Mouse (Mus musculus) bone marrow macrophage, adult 2 months (primary cell): Measurements from ENCODE around the gene Ybx2. TPM values are rescaled to one million over a fixed set of nuclear protein-coding genes. Genes with fewer than 3 reads are reported as not detected.

Experiments
- H3K27ac ChIP-seq: 2 replicates; pipeline ENCODE4 v1.5.1; 2012; ENCODE audit warnings: low read depth, low read length; ENCODE audit not compliant: insufficient read depth
- H3K4me1 ChIP-seq: 2 replicates; pipeline ENCODE4 v1.6.1; 2012; ENCODE audit warnings: low read length; ENCODE audit not compliant: control insufficient read depth, insufficient read depth
- H3K4me3 ChIP-seq: 2 replicates; pipeline ENCODE4 v1.5.1; 2012; ENCODE audit warnings: mild to moderate bottlenecking, low read length, moderate library complexity; ENCODE audit not compliant: insufficient read depth
- CTCF ChIP-seq: IDR thresholded peaks from 2 replicates; pipeline ENCODE4 v1.5.1; 2012; ENCODE audit warnings: low read depth, mild to moderate bottlenecking, low read length, moderate library complexity
- POLR2A ChIP-seq: IDR thresholded peaks from 2 replicates; pipeline ENCODE4 v1.6.1; 2012; ENCODE audit warnings: mild to moderate bottlenecking, low read depth, low read length, borderline replicate concordance
- polyA plus RNA-seq: library from polyadenylated mRNA; stranded (reverse); fragments of >200 nt; gene quantifications from 2 replicates; pipeline ENCODE4 v1.2.4, GENCODE M21; 2012; ENCODE audit not compliant: missing spikeins, insufficient read depth, insufficient read length

The Ybx2 gene
- polyA plus RNA-seq, 1 experiment, result not detected

DNA sequence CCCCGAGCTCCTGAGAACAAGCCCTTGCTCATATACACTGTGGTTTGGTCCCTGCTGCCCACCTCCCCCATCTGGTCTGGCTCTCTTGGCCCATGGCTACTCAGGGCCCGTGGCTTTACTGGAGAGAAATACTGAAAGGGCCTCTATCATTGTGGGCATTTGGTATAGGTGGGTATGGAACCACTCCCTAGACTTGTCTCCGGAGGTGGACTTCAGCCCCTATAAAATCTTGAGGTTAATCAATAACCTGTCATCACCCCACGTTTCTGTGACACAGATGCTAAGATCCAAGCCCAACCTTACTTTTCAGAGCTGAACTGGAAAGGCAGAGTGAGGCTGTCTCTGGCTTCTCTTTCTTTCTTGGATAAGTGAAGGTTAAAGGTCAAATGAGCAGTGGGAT lies 33.2 kb downstream of the Ybx2 start:
- TF ChIP-seq POLR2A, result no peak
- no peak for TF ChIP-seq CTCF
- no peak overlapping the region for H3K4me3 ChIP-seq
- H3K4me1 ChIP-seq, result peaks cover 8% of the 10 kb centered on the region
- no peak overlapping the region for H3K27ac ChIP-seq

DNA sequence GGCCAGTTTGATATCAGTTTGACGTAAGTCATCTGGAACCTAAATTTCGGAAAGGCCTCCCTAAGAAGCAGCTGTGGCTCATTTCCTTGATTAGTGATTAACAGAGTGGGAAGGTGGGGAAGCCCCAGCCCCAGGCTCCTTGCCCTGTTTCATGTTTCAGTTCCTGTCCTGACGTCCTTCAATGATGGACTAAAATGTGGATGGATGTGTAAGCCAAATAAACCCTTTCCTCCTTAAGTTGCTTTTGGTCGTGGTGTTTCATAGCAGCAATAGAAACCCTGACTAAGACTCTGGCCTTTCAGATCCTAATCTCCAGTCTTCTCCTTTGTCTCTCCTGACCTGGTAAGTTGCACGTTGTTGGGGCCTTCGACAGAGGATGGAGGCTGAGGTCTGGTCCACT lies 34.6 kb downstream of the Ybx2 start:
- Histone ChIP-seq H3K4me3 (no peak overlapping the region), H3K27ac (no peak overlapping the region)
- TF ChIP-seq CTCF (no peak), POLR2A (no peak)

DNA sequence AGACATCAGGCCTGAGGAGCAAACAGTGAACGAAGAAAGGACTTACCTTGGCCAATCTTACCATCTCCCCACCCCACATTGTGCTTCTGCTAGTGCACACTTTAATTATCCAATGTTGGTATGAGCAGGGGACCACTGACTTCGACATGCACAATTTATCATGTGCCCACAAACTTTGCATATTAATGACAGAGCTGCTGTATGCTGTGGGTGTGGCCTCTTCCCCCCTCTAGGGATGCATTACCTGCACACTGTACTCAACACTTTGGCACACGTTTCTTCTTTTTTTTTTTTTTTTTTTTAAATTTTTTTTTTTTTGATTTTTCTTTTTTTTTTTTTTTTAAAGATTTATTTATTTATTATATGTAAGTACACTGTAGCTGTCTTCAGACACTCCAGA lies 35.2 kb downstream of the Ybx2 start:
- no peak overlapping the region for H3K27ac ChIP-seq
- TF ChIP-seq POLR2A (no peak), CTCF (no peak)
- no peak overlapping the region for H3K4me3 ChIP-seq

More for the DNA sequence above, 34.6 kb downstream of the Ybx2 start:
- peaks cover 8% of the 10 kb centered on the region for H3K4me1 ChIP-seq

DNA sequence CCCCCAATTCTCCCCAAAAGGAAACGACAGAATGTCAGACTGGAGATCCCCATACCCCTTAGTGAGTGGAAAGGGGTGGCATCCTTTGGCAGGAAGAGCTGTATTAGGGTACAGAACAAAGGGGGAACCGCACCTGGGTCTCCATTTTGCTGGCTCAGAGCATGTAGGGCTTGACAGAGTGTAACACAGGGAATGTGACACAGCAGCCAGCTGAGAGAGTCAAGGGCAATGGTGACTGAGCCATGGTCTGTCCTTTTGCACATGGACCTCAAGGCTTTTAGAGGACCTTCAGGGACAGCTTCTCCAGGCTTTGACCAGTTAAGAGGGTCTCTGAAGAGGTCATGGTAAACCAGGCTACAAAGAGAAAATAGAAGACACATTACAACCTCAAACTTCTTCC lies 39.3 kb downstream of the Ybx2 start:
- no peak overlapping the region for H3K4me3 ChIP-seq
- TF ChIP-seq CTCF (no peak), POLR2A (no peak)
- peaks cover 12% of the 10 kb centered on the region for H3K4me1 ChIP-seq
- H3K27ac ChIP-seq, result no peak overlapping the region

More for the DNA sequence above, 35.2 kb downstream of the Ybx2 start:
- H3K4me1 ChIP-seq, result peaks cover 8% of the 10 kb centered on the region

DNA sequence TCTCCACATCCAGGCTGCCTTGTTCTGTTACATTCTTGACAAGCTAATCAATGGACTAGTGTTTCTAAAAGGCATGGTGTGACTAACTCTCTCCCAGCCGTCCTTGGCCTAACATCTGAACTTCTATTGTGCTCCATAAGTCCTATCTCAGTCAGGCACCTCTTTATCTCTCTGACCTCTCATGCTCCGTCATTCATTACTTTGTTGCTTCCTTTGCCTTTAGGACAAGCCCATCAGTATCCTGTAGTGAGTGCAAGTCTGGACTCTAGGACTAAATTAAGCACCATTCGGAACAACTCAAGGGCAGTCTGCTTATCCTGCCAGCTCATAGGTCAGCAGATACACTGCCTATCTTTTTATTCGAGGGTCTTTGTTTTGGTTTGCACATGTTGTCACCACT lies 40.7 kb downstream of the Ybx2 start:
- H3K27ac ChIP-seq, result no peak overlapping the region
- H3K4me1 ChIP-seq, result peaks cover 12% of the 10 kb centered on the region
- no peak for TF ChIP-seq CTCF
- TF ChIP-seq POLR2A, result no peak
- no peak overlapping the region for H3K4me3 ChIP-seq

DNA sequence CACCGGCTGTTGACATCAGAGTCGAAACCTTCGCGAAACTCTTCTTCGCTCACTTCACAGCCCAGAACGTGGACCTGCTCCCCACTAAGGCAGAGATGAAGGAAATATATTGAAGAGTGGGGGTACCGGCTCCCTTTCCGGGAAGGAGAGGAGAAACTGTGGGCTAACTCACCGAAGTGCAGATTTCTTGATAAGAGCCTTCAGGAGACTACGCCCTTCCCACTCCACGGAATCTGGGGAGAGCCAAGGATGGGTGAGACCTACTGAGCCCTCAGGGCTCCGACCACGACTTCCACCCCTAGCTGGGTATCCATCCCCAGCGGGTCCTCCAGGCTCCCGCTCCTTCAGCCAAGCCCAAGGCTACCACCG lies 44.2 kb downstream of the Ybx2 start:
- H3K27ac ChIP-seq, result peak overlapping the region; percentile 37
- TF ChIP-seq CTCF (no peak), POLR2A (no peak)
- peaks cover 13% of the 10 kb centered on the region for H3K4me1 ChIP-seq
- peak overlapping the region; percentile 91 for H3K4me3 ChIP-seq

DNA sequence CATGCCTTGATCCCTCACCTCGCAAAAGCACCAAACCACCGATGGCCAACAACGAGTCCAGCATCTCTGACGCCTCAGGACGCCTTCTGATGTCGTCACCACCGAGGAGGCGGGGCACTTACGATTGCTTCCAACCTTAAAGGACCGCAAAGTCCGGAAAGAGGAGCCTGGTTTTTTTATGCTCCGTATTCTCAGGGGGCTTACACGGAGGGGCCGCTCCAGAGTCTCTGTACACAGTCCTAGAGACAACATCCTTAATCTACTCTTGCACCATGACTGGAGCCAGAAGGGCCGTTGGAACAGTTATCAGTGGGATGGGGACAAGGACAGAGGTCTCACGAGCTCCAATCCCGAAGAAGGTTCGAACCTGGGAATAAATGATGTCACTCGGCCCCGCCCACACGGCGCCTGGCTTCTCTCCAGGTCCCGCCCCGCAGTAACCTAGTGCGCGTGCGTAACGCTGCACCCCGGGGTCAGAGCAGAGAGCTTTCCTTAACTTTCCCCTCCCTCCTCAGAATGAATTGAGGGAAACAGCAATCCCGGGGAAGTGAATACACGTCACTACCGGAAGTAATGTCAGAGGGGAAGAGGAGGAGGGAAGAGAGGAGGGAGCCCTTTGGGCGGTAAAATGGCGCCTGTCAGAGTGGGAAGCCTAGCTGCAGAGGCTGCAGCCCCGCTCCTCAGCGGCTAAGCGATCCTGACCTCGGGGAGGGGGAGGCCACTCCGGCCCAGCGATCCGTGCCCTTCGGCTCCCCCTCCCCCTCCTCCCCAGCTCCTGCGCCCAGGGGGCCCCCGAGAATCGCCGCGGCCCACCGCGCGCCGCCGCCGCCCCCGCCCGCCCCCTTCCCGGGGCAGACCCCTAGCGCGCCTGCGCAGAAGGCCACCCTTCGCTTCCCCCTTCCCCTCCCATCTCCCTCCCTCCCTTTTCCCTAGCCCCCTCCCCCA lies 44.9 kb downstream of the Ybx2 start:
- H3K4me1 ChIP-seq, result peaks cover 13% of the 10 kb centered on the region
- H3K4me3 ChIP-seq, result peak overlapping the region; percentile 99
- peak; percentile 5; the same call in 1 of the 2 replicates for TF ChIP-seq POLR2A
- no peak for TF ChIP-seq CTCF
- H3K27ac ChIP-seq, result peak overlapping the region; percentile 97

DNA sequence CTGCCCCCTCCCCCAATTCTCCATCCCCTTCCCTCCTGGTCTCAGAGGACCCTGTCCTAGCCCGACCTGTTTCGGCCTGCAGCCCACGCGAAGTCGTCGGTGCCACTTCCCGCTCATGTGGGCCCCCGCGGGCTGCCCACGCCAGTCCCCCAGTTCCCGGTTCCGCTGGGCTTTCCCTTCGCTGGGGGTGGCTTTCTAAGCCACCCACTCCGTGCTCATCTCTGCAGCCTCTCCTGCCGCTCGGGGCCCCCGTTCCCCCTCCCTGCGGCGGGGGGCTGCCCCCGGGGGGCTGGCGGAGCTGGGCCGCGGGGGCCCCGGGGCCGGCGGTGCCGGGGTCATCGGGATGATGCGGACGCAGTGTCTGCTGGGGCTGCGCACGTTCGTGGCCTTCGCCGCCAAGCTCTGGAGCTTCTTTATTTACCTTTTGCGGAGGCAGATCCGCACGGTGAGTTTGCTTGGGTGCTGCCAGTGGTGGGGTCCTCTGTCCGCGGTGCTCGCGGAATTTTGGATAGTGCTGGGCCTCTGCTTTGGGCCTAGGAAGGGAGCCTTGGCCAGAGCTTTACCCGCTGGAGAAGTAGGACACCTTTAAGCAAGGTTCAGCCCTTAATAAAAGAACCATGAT lies 45.7 kb downstream of the Ybx2 start, which contains the start of gene Ctdnep1:
Gene Ctdnep1, plus strand, starts transcription at position 16 of the 622 bp plus-strand sequence.
- Histone ChIP-seq H3K27ac (peak within 1 kb of the TSS; percentile 97), H3K4me3 (peak within 1 kb of the TSS; percentile 99), H3K4me1 (peaks cover 13% of the 10 kb centered on the region)
- TF ChIP-seq CTCF (no peak), POLR2A (no peak)

DNA sequence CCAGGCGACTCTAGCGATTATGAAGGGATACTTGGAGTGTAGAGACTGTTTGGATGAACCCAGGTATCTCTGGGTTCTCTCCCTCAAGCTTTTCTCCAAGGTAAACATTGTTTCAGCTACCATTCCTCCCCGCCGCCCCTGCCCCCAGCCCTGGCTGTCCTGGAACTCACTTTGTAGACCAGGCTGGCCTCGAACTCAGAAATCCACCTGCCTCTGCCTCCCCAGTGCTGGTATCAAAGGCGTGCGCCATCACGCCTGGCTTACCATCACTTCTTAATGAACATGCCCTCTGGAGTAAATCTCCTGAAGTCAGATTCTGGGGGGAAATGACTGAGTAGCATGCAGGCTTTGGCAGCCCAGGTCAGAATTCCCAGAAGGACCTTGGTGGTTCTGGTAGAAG lies 46.6 kb downstream of the Ybx2 start, which contains the start of gene Elp5:
Gene Elp5, minus strand, starts transcription at position 293 of the 400 bp plus-strand sequence.
- Histone ChIP-seq H3K27ac (peak within 1 kb of the TSS; percentile 81), H3K4me1 (peaks cover 13% of the 10 kb centered on the region), H3K4me3 (peak within 1 kb of the TSS; percentile 99)
- TF ChIP-seq POLR2A, result no peak
- TF ChIP-seq CTCF, result no peak

DNA sequence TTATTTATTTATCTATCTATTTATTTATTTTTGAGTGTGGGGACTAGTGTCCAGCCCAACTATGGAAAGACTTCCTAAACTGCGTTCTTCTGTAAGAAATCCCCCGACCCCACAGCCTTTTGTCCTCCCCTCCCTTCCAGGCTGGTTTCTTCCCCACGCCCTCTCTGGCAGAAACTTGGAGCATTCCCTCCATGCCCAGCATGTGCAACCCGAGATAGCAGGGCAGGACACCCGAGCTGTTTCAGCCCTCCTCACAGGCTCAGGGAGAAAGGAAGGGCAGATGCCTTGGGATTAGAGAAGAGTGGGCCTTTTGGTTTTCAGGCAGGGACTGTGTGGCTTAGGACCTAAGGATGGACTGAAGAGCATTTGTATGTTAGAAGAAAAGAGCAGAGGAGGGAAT lies 47.3 kb downstream of the Ybx2 start:
- TF ChIP-seq CTCF, result no peak
- no peak for TF ChIP-seq POLR2A
- Histone ChIP-seq H3K27ac (no peak overlapping the region), H3K4me1 (peaks cover 13% of the 10 kb centered on the region), H3K4me3 (peak overlapping the region; percentile 99; the same call in 1 of the 2 replicates)
